Mouse (Mus musculus) E14TG2a.4 (cell line): ENCODE data around the gene Mvp.
A peak's percentile ranks its signal among the peaks of the same experiment; 100 is the strongest.

Source experiments
- H3K27me3 ChIP-seq: 2 replicates; pipeline ENCODE4 v1.6.1; 2014; ENCODE audit warnings: low read length, control low read depth; ENCODE audit not compliant: insufficient read depth
- H3K36me3 ChIP-seq: 2 replicates; pipeline ENCODE4 v1.6.1; 2014; ENCODE audit warnings: low read length, control low read depth; ENCODE audit not compliant: insufficient read depth
- H3K4me1 ChIP-seq: replicated peaks from 2 replicates; pipeline ENCODE4 v1.6.1; 2014; ENCODE audit warnings: low read depth, low read length, control low read depth
- H3K4me3 ChIP-seq: replicated peaks from 2 replicates; pipeline ENCODE4 v1.5.1; 2014; ENCODE audit warnings: mild to moderate bottlenecking, low read length
- H3K9me3 ChIP-seq: 2 replicates; pipeline ENCODE4 v1.6.1; 2014; ENCODE audit warnings: low read length, control low read depth
- CTCF ChIP-seq: conservative IDR thresholded peaks from 2 replicates; pipeline ENCODE4 v1.5.1; 2014; ENCODE audit warnings: low read length
- NANOG ChIP-seq: IDR thresholded peaks from 2 replicates; pipeline ENCODE4 v1.6.1; 2014; ENCODE audit warnings: borderline replicate concordance, low read length, mixed read lengths
- POU5F1 ChIP-seq: IDR thresholded peaks from 2 replicates; pipeline ENCODE4 v1.6.1; 2014; ENCODE audit warnings: low read length, borderline replicate concordance

Gene Mvp

DNA sequence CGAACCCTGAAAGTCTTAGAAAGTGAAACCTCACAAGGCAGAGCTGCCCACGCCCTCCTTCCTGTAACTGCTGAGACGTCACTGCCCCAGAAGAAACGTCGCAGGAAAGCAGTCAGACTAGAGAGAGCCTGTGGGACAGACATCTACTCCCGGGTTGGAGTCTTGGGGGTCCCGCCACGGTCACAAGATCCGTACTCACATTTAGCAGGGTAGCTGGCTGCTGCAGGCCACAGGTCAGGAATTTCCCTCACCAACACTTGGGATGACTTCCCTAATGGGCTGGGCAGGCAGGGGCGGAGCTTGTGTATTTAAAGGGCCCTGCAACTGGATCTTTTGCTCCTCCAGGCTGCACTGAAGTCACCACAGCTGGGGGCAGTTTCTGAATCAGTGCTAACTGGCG lies at the start of gene Mvp:
Mvp (minus strand) TSS at position 302 of the 400 bp plus-strand sequence.
- H3K4me3 ChIP-seq = peak within 1 kb of the TSS; percentile 97
- no peak for TF ChIP-seq POU5F1
- no peak for TF ChIP-seq NANOG
- TF ChIP-seq CTCF = no peak
- H3K9me3 ChIP-seq = no peaks in the 10 kb centered on the region
- H3K4me1 ChIP-seq = peaks cover 85% of the 10 kb centered on the region
- H3K36me3 ChIP-seq = peaks cover 61% of the 10 kb centered on the region
- H3K27me3 ChIP-seq = no peaks in the 10 kb centered on the region

DNA sequence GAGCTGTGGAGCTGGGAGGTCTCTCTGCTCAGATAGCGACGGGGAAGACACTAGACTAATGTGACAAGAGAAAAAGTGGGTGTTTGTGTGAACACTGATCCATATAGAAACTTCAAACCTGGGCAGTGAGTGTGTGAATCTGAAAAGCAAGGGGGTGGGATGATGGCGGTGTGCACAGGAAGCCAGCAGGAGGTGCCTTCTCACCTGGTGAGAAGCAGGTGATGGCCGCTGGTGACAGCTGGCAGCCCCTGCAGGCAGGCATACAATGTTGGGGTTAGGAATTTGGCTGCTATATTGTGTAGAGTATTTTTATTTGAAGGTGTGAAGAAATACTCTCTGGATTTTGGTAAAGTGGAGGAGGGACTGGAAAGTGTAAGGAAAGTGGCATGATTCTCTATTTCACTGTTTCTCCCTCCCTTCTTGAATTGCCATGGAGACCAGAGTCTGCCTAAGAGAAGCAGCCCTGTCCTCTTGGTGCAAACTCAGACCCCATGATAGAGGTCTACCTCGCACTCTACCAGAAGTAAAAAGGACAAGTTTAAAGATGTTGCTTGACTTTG lies 40.7 kb upstream of the Mvp start:
- Histone ChIP-seq H3K4me1 (peaks cover 6% of the 10 kb centered on the region; the same call in 1 of the 2 replicates), H3K4me3 (no peak overlapping the region), H3K27me3 (peaks cover 12% of the 10 kb centered on the region), H3K36me3 (no peaks in the 10 kb centered on the region), H3K9me3 (no peaks in the 10 kb centered on the region)
- TF ChIP-seq POU5F1 = no peak

DNA sequence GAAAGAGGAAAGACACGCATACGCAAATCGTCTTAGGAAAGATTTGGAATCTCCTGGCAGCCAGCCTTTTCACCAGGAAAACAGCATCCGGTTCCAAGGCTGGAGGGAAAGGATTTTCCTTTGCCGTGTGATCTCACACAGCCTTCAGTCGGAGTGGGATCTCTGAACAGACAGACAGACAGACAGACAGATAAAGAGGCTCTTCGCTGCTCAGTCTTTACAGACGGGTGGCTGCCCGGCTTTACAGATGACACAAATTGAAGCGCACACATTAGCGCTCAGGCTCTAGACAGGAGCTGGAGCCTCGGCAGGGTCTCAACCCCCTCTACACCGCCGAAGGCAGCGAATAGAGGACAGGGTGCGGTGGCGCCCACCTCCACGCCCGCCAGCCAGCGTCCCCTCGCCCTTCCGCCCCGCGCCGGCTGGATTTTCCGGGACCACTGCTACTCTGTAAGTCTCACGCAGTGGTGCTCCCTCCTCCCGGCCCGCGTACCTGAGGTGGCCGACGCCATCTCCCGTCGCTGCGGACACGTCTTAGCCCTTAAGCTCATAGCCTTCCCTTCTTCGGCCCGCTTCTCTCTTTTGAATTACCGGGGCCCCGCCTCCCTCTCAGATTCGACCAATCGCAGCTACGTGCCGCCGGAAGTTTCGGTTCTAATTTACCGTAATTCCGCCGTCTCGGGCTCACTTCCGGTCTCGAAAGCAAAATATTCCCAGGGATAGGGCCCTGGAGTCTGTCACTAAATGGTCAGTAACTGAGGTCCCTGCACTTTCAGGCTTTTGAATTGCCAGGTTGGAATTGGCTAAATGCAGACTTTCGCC lies 27.6 kb upstream of the Mvp start, which contains the start of gene Kif22:
Kif22 (minus strand) TSS at position 621 of the 822 bp plus-strand sequence.
- H3K27me3 ChIP-seq = no peaks in the 10 kb centered on the region
- no peaks in the 10 kb centered on the region for H3K9me3 ChIP-seq
- TF ChIP-seq NANOG (no peak), POU5F1 (no peak), CTCF (no peak)
- peaks cover 53% of the 10 kb centered on the region for H3K4me1 ChIP-seq
- H3K36me3 ChIP-seq = peaks cover 27% of the 10 kb centered on the region
- peak within 1 kb of the TSS; percentile 98 for H3K4me3 ChIP-seq

DNA sequence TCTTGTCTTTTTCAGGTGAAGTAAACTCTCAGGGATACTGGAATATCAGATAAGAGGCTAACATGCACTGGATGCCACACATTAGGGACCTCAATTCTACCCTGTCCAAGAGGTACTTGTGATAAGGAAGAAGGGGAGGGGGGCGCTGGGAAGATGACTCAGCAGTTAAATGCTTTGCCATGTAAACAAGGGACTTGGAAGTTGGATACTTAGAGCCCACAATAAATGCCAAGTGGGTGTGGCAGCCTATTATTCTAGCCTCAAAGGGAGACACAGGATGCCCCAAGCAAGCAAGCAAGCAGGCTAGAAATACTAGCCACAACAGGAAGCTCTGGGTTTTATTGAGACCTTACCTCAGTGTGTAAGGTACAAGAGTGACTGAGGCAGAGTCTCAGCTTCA lies 16.8 kb upstream of the Mvp start:
- peak overlapping the region; percentile 29 for H3K4me3 ChIP-seq
- H3K9me3 ChIP-seq = no peaks in the 10 kb centered on the region
- TF ChIP-seq POU5F1 (no peak), CTCF (no peak), NANOG (no peak)
- peaks cover 85% of the 10 kb centered on the region for H3K4me1 ChIP-seq
- peaks cover 85% of the 10 kb centered on the region for H3K36me3 ChIP-seq
- no peaks in the 10 kb centered on the region for H3K27me3 ChIP-seq

DNA sequence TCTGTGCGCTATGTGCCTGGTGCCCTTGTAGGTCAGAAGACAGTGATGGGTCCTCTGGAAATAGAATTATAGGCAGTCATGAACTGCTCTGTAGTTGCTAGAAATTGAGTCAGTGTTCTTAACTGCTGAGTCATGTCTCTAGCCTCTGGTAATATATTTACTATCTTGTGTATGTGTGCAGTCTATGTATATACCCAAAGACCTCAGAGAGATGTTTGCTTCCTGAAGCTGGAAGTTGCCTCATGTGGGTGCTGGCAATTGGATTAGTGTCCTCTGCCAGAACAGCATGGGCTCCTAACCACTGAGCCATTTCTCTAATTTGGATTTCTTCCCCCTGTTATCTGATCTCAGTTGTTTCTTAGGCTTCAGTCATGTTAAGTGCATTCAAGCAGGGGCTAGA lies 15.8 kb upstream of the Mvp start:
- peaks cover 77% of the 10 kb centered on the region for H3K36me3 ChIP-seq
- no peak overlapping the region for H3K4me3 ChIP-seq
- TF ChIP-seq POU5F1 (no peak), CTCF (no peak), NANOG (no peak)
- H3K4me1 ChIP-seq = peaks cover 75% of the 10 kb centered on the region
- no peaks in the 10 kb centered on the region for H3K9me3 ChIP-seq
- H3K27me3 ChIP-seq = no peaks in the 10 kb centered on the region

DNA sequence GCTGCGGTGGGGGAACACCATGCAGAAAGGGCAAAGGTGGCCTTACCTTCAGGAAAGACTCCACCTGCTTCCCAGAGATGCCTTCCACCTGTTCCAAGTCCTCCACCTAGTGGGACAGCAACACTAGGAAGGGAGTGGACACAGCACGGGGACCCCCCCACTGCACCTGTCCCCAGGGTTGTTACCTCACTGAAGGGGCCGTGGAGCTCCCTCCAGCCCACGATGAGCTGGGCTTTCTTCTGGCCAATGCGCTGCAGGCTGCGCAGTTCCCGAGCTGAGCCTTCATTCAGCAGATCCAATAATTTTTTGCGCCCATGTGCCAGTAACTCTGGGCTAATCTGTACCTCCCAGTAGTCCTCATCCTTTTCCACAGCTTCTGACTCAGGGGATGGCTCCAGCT lies 13.5 kb upstream of the Mvp start:
- Histone ChIP-seq H3K4me1 (peaks cover 74% of the 10 kb centered on the region), H3K4me3 (peak overlapping the region; percentile 86), H3K27me3 (no peaks in the 10 kb centered on the region), H3K36me3 (peaks cover 77% of the 10 kb centered on the region), H3K9me3 (no peaks in the 10 kb centered on the region)
- no peak for TF ChIP-seq POU5F1
- TF ChIP-seq NANOG = no peak
- no peak for TF ChIP-seq CTCF

DNA sequence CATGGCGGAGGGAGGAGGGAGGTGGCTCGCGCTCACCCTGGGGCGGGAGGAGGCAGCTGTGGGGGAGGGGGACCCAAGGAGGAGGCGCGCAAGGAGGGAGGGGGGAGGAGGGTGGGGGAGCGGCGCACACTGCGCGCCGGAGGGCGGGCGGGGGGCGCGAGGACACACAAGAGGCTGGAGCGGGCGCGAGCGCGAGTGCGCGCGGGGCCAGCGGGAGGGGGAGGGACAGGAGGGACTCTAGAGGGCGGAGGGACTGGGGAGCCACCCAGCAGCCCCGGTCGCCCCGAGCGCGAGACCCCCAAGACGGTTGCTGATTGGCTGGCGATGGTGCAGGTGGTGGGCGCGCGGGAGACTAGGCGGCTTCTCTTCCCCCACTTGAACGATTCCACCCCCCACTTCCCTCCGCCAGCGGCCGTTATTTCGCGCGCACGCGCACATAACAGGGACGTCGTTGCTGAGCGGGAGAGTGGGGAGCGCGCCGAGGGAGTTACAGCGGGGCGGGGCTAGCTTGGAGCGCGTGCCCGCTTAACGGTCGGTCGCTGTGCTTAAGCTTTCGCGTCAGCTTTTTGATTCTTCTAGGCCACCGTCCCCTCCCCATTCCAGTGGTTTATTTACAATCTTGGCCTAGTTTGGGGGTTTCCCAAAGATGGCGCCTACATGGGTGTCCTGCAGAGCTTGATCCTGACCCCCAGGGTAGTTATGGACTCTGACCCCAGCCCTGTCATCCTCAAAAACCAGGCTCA lies 12.7 kb upstream of the Mvp start, which contains the start of gene Maz:
Maz (minus strand) TSS at position 54 of the 743 bp plus-strand sequence.
- H3K36me3 ChIP-seq = peaks cover 77% of the 10 kb centered on the region
- H3K27me3 ChIP-seq = no peaks in the 10 kb centered on the region
- TF ChIP-seq POU5F1 = no peak
- TF ChIP-seq CTCF = no peak
- TF ChIP-seq NANOG = no peak
- H3K4me1 ChIP-seq = peaks cover 74% of the 10 kb centered on the region
- no peaks in the 10 kb centered on the region for H3K9me3 ChIP-seq
- peak within 1 kb of the TSS; percentile 94 for H3K4me3 ChIP-seq

DNA sequence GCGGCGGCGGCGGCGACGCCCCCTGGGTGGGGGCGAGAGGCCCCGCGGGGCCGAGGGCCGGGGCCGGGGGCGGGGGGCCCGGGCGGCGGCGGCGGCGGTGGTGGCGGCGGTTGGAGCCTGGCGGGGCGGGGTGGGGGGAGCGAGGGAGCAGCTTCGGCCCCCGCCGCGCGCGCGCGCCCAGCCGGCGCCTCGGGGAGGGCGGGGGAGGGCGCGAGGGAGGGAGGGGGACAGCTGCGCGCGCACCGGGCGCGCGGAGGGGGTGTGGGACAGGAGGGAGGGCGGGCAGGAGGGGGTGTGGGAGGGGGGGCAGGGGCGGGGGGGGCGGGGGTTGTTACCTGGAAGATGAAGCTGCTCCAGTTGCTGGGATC lies 12.2 kb upstream of the Mvp start:
- Histone ChIP-seq H3K36me3 (peaks cover 77% of the 10 kb centered on the region), H3K9me3 (no peaks in the 10 kb centered on the region), H3K4me3 (peak overlapping the region; percentile 94), H3K4me1 (peaks cover 74% of the 10 kb centered on the region), H3K27me3 (no peaks in the 10 kb centered on the region)
- no peak for TF ChIP-seq NANOG
- TF ChIP-seq CTCF = no peak
- no peak for TF ChIP-seq POU5F1
